Mouse (Mus musculus) limb, embryonic 12.5 days (tissue): ENCODE data around the gene Gm20388. TPM values are rescaled to one million over a fixed set of nuclear protein-coding genes. Genes with fewer than 3 reads are reported as not detected.

ENCODE experiments used
- ATAC-seq: fragments of 200-750 bp; cut with Nextera tagmentation; 2 replicates; pipeline ENCODE4 v1.8.0; 2017; ENCODE audit warnings: low read depth, moderate TSS enrichment; ENCODE audit not compliant: insufficient number of reproducible peaks, insufficient read depth, low FRiP score, low TSS enrichment
- H3K27ac ChIP-seq: fragments of 300-500 bp; sonication (generic); 2 replicates; pipeline ENCODE4 v1.5.1; 2016; ENCODE audit warnings: mild to moderate bottlenecking, moderate library complexity
- H3K27me3 ChIP-seq: fragments of 300-500 bp; sonication (generic); 2 replicates; pipeline ENCODE4 v1.6.1; 2016; ENCODE audit warnings: mild to moderate bottlenecking, moderate library complexity
- H3K36me3 ChIP-seq: fragments of 300-500 bp; sonication (generic); 2 replicates; pipeline ENCODE4 v1.6.1; 2016; ENCODE audit warnings: mild to moderate bottlenecking, moderate library complexity
- H3K4me1 ChIP-seq: fragments of 300-500 bp; sonication (generic); replicated peaks from 2 replicates; pipeline ENCODE4 v1.6.1; 2016
- H3K4me2 ChIP-seq: fragments of 300-500 bp; sonication (generic); 2 replicates; pipeline ENCODE4 v1.6.1; 2016; ENCODE audit warnings: mild to moderate bottlenecking, moderate library complexity
- H3K4me3 ChIP-seq: fragments of 300-500 bp; sonication (generic); replicated peaks from 2 replicates; pipeline ENCODE4 v1.5.1; 2016; ENCODE audit warnings: mild to moderate bottlenecking
- H3K9ac ChIP-seq: fragments of 300-500 bp; sonication (generic); replicated peaks from 2 replicates; pipeline ENCODE4 v1.6.1; 2016; ENCODE audit warnings: mild to moderate bottlenecking, moderate library complexity
- H3K9me3 ChIP-seq: fragments of 300-500 bp; sonication (generic); 2 replicates; pipeline ENCODE4 v1.6.1; 2016; ENCODE audit warnings: mild to moderate bottlenecking, moderate library complexity
- WGBS: fragments of 180-500 bp; shearing (Covaris S2); methylation state at CpG from one replicate; pipeline ENCODE4 v1.1.7; 2016; 5-methylcytosine and 5-hydroxymethylcytosine counted together
- polyA plus RNA-seq: library from polyadenylated mRNA; unstranded; fragments of >200 nt; fragmentation: Nextera tagmentation; extraction: Ambion mirVana; gene quantifications from 2 replicates; pipeline ENCODE4 v1.2.1, GENCODE M21; 2016

The Gm20388 gene
- polyA plus RNA-seq, 1 experiment from 2014 or later, result not detected

GRCm38 (mm10) chr8:119915298-119915697 is 4.7 kb downstream of the Gm20388 start:
- Histone ChIP-seq H3K4me3 (no peak overlapping the region), H3K4me2 (no peak overlapping the region), H3K27ac (no peak overlapping the region), H3K9me3 (no peaks in the 10 kb centered on the region), H3K36me3 (peaks cover 14% of the 10 kb centered on the region), H3K4me1 (peaks cover 49% of the 10 kb centered on the region), H3K27me3 (no peaks in the 10 kb centered on the region), H3K9ac (no peak overlapping the region)
- 91% methylated on average over 4 of the region's 4 CpGs for WGBS
- ATAC-seq, result no peak

GRCm38 (mm10) chr8:119916237-119916892 is 5.7 kb downstream of the Gm20388 start:
- no peak for ATAC-seq
- H3K36me3 ChIP-seq, result peaks cover 20% of the 10 kb centered on the region
- H3K27ac ChIP-seq, result no peak overlapping the region
- no peak overlapping the region; the same call in 1 of the 2 replicates for H3K9ac ChIP-seq
- no peak overlapping the region for H3K4me3 ChIP-seq
- H3K9me3 ChIP-seq, result no peaks in the 10 kb centered on the region
- peaks cover 49% of the 10 kb centered on the region for H3K4me1 ChIP-seq
- WGBS, result 82% methylated on average over 16 of the region's 16 CpGs
- H3K4me2 ChIP-seq, result no peak overlapping the region
- no peaks in the 10 kb centered on the region for H3K27me3 ChIP-seq

GRCm38 (mm10) chr8:119917415-119917814 is 6.8 kb downstream of the Gm20388 start:
- Histone ChIP-seq H3K4me1 (peaks cover 44% of the 10 kb centered on the region), H3K36me3 (peaks cover 20% of the 10 kb centered on the region), H3K9ac (no peak overlapping the region), H3K27me3 (no peaks in the 10 kb centered on the region), H3K27ac (no peak overlapping the region), H3K9me3 (no peaks in the 10 kb centered on the region), H3K4me2 (no peak overlapping the region), H3K4me3 (no peak overlapping the region)
- 96% methylated on average over 3 of the region's 3 CpGs for WGBS
- ATAC-seq, result no peak

- Histone ChIP-seq H3K4me1 (peaks cover 38% of the 10 kb centered on the region), H3K36me3 (peaks cover 20% of the 10 kb centered on the region), H3K27me3 (no peaks in the 10 kb centered on the region), H3K9me3 (no peaks in the 10 kb centered on the region), H3K4me2 (no peak overlapping the region), H3K4me3 (no peak overlapping the region), H3K9ac (no peak overlapping the region), H3K27ac (no peak overlapping the region)
- no peak for ATAC-seq
- 79% methylated on average over 1 of the region's 1 CpGs for WGBS
Measured at GRCm38 (mm10) chr8:119918155-119918567, 7.5 kb downstream of the Gm20388 start.

- Histone ChIP-seq H3K9ac (no peak overlapping the region), H3K36me3 (peaks cover 21% of the 10 kb centered on the region), H3K9me3 (no peaks in the 10 kb centered on the region), H3K4me3 (no peak overlapping the region), H3K27ac (no peak overlapping the region), H3K4me1 (peaks cover 6% of the 10 kb centered on the region), H3K4me2 (no peak overlapping the region), H3K27me3 (no peaks in the 10 kb centered on the region)
- ATAC-seq, result no peak
- 89% methylated on average over 5 of the region's 5 CpGs for WGBS
Measured at GRCm38 (mm10) chr8:119923259-119923658, 12.6 kb downstream of the Gm20388 start.

GRCm38 (mm10) chr8:119925428-119925827 is 14.8 kb downstream of the Gm20388 start:
- Histone ChIP-seq H3K4me2 (no peak overlapping the region), H3K9ac (no peak overlapping the region), H3K4me3 (no peak overlapping the region), H3K27me3 (no peaks in the 10 kb centered on the region), H3K27ac (no peak overlapping the region), H3K36me3 (0 out of 2 replicates have a peak, but pooled peaks cover 14% of the 10 kb centered on the region), H3K9me3 (no peaks in the 10 kb centered on the region), H3K4me1 (peaks cover 6% of the 10 kb centered on the region)
- no peak for ATAC-seq
- WGBS, result 93% methylated on average over 4 of the region's 4 CpGs

- 77% methylated on average over 2 of the region's 2 CpGs for WGBS
- H3K27me3 ChIP-seq, result no peaks in the 10 kb centered on the region
- no peak for ATAC-seq
- H3K9ac ChIP-seq, result no peak overlapping the region
- H3K27ac ChIP-seq, result no peak overlapping the region
- no peaks in the 10 kb centered on the region for H3K9me3 ChIP-seq
- H3K4me3 ChIP-seq, result no peak overlapping the region
- no peak overlapping the region for H3K4me2 ChIP-seq
- 0 out of 2 replicates have a peak, but pooled peaks cover 8% of the 10 kb centered on the region for H3K36me3 ChIP-seq
- H3K4me1 ChIP-seq, result peaks cover 6% of the 10 kb centered on the region
Measured at GRCm38 (mm10) chr8:119926474-119926873, 15.8 kb downstream of the Gm20388 start.

GRCm38 (mm10) chr8:119927422-119928092 is 16.9 kb downstream of the Gm20388 start:
- H3K27me3 ChIP-seq, result no peaks in the 10 kb centered on the region
- no peak overlapping the region for H3K4me3 ChIP-seq
- no peak overlapping the region for H3K4me2 ChIP-seq
- H3K36me3 ChIP-seq, result peaks cover 17% of the 10 kb centered on the region
- H3K9ac ChIP-seq, result no peak overlapping the region
- no peak overlapping the region for H3K27ac ChIP-seq
- WGBS, result 55% methylated on average over 6 of the region's 6 CpGs
- ATAC-seq, result no peak
- peaks cover 3% of the 10 kb centered on the region for H3K4me1 ChIP-seq
- H3K9me3 ChIP-seq, result no peaks in the 10 kb centered on the region

- peaks cover 3% of the 10 kb centered on the region; the same call in 1 of the 2 replicates for H3K4me1 ChIP-seq
- no peak for ATAC-seq
- WGBS, result 79% methylated on average over 4 of the region's 4 CpGs
- no peaks in the 10 kb centered on the region for H3K9me3 ChIP-seq
- no peak overlapping the region for H3K9ac ChIP-seq
- no peaks in the 10 kb centered on the region for H3K27me3 ChIP-seq
- H3K4me2 ChIP-seq, result no peak overlapping the region
- peaks cover 47% of the 10 kb centered on the region for H3K36me3 ChIP-seq
- no peak overlapping the region for H3K27ac ChIP-seq
- no peak overlapping the region for H3K4me3 ChIP-seq
Measured at GRCm38 (mm10) chr8:119931317-119931716, 20.7 kb downstream of the Gm20388 start.

- no peak for ATAC-seq
- Histone ChIP-seq H3K4me2 (no peak overlapping the region), H3K36me3 (peaks cover 69% of the 10 kb centered on the region), H3K4me3 (no peak overlapping the region), H3K9ac (no peak overlapping the region), H3K4me1 (no peaks in the 10 kb centered on the region), H3K27ac (no peak overlapping the region), H3K27me3 (no peaks in the 10 kb centered on the region), H3K9me3 (no peaks in the 10 kb centered on the region)
- WGBS, result 95% methylated on average over 4 of the region's 4 CpGs
Measured at GRCm38 (mm10) chr8:119933681-119934080, 23.0 kb downstream of the Gm20388 start.

- Histone ChIP-seq H3K27ac (no peak overlapping the region), H3K36me3 (peaks cover 76% of the 10 kb centered on the region), H3K27me3 (no peaks in the 10 kb centered on the region), H3K4me1 (no peaks in the 10 kb centered on the region), H3K9ac (no peak overlapping the region), H3K4me3 (no peak overlapping the region), H3K9me3 (no peaks in the 10 kb centered on the region), H3K4me2 (no peak overlapping the region)
- 72% methylated on average over 6 of the region's 6 CpGs for WGBS
- no peak for ATAC-seq
Measured at GRCm38 (mm10) chr8:119935541-119935940, 24.9 kb downstream of the Gm20388 start.
